Mouse (Mus musculus): ENCODE measurements around the gene AU040320. TPM values are rescaled to one million over a fixed set of nuclear protein-coding genes. Genes with fewer than 3 reads are reported as not detected.

The AU040320 gene
- polyA plus RNA-seq, 1 experiment from 2014 or later, result 26.2 TPM

- Histone ChIP-seq H3K9ac (ENCODE audit: low read length) (no peak overlapping the region), H3K9me3 (ENCODE audit: control insufficient read depth, low read length) (no peaks in the 10 kb centered on the region), H3K4me1 (ENCODE audit: control insufficient read depth, insufficient read depth, low read length) (no peaks in the 10 kb centered on the region), H3K4me2 (no peak overlapping the region), H3K4me3 (ENCODE audit: low read depth, low read length) (no peak overlapping the region), H3K36me3 (ENCODE audit: control insufficient read depth, insufficient read depth, low read length) (no peaks in the 10 kb centered on the region), H3K27ac (ENCODE audit: low read depth, low read length) (no peak overlapping the region), H3K27me3 (ENCODE audit: control insufficient read depth, insufficient read depth, low read length) (no peaks in the 10 kb centered on the region)
- WGBS, result 95% methylated on average over 5 of the region's 5 CpGs
- ATAC-seq (ENCODE audit: low FRiP score), result no peak
- DNase-seq (ENCODE audit: low spot score, missing footprints), result no peak
Measured at GRCm38 (mm10) chr4:126831122-126831521, 77.8 kb downstream of the AU040320 start.

GRCm38 (mm10) chr4:126838799-126839198 lies 85.5 kb downstream of the AU040320 start:
- Histone ChIP-seq H3K27me3 (ENCODE audit: control insufficient read depth, insufficient read depth, low read length) (no peaks in the 10 kb centered on the region), H3K9ac (ENCODE audit: low read length) (no peak overlapping the region), H3K36me3 (ENCODE audit: control insufficient read depth, insufficient read depth, low read length) (peaks cover 4% of the 10 kb centered on the region), H3K4me2 (no peak overlapping the region), H3K4me1 (ENCODE audit: control insufficient read depth, insufficient read depth, low read length) (no peaks in the 10 kb centered on the region), H3K4me3 (ENCODE audit: low read depth, low read length) (no peak overlapping the region), H3K27ac (ENCODE audit: low read depth, low read length) (no peak overlapping the region), H3K9me3 (ENCODE audit: control insufficient read depth, low read length) (no peaks in the 10 kb centered on the region)
- ATAC-seq (ENCODE audit: low FRiP score) (no peak), DNase-seq (ENCODE audit: low spot score, missing footprints) (no peak)
- 87% methylated on average over 7 of the region's 7 CpGs for WGBS

GRCm38 (mm10) chr4:126839873-126840272 lies 86.5 kb downstream of the AU040320 start:
- peak; percentile 100 for DNase-seq (ENCODE audit: low spot score, missing footprints)
- 16% methylated on average over 7 of the region's 7 CpGs for WGBS
- Histone ChIP-seq H3K36me3 (ENCODE audit: control insufficient read depth, insufficient read depth, low read length) (peaks cover 4% of the 10 kb centered on the region), H3K27ac (ENCODE audit: low read depth, low read length) (no peak overlapping the region), H3K4me2 (no peak overlapping the region), H3K4me3 (ENCODE audit: low read depth, low read length) (no peak overlapping the region), H3K9ac (ENCODE audit: low read length) (no peak overlapping the region), H3K4me1 (ENCODE audit: control insufficient read depth, insufficient read depth, low read length) (no peaks in the 10 kb centered on the region), H3K9me3 (ENCODE audit: control insufficient read depth, low read length) (no peaks in the 10 kb centered on the region), H3K27me3 (ENCODE audit: control insufficient read depth, insufficient read depth, low read length) (no peaks in the 10 kb centered on the region)
- ATAC-seq (ENCODE audit: low FRiP score), result no peak

GRCm38 (mm10) chr4:126840996-126841560 lies 87.7 kb downstream of the AU040320 start:
- Histone ChIP-seq H3K36me3 (ENCODE audit: control insufficient read depth, insufficient read depth, low read length) (peaks cover 4% of the 10 kb centered on the region), H3K4me1 (ENCODE audit: control insufficient read depth, insufficient read depth, low read length) (no peaks in the 10 kb centered on the region), H3K9me3 (ENCODE audit: control insufficient read depth, low read length) (no peaks in the 10 kb centered on the region), H3K27me3 (ENCODE audit: control insufficient read depth, insufficient read depth, low read length) (no peaks in the 10 kb centered on the region), H3K9ac (ENCODE audit: low read length) (no peak overlapping the region), H3K27ac (ENCODE audit: low read depth, low read length) (no peak overlapping the region), H3K4me2 (no peak overlapping the region), H3K4me3 (ENCODE audit: low read depth, low read length) (no peak overlapping the region)
- no peak for DNase-seq (ENCODE audit: low spot score, missing footprints)
- WGBS, result 92% methylated on average over 15 of the region's 15 CpGs
- ATAC-seq (ENCODE audit: low FRiP score), result no peak

- Histone ChIP-seq H3K4me3 (ENCODE audit: low read depth, low read length) (no peak overlapping the region), H3K4me2 (no peak overlapping the region), H3K4me1 (ENCODE audit: control insufficient read depth, insufficient read depth, low read length) (no peaks in the 10 kb centered on the region), H3K27ac (ENCODE audit: low read depth, low read length) (no peak overlapping the region), H3K27me3 (ENCODE audit: control insufficient read depth, insufficient read depth, low read length) (no peaks in the 10 kb centered on the region), H3K9me3 (ENCODE audit: control insufficient read depth, low read length) (no peaks in the 10 kb centered on the region), H3K9ac (ENCODE audit: low read length) (no peak overlapping the region), H3K36me3 (ENCODE audit: control insufficient read depth, insufficient read depth, low read length) (peaks cover 4% of the 10 kb centered on the region)
- DNase-seq (ENCODE audit: low spot score, missing footprints), result peak; percentile 72
- 53% methylated on average over 3 of the region's 3 CpGs for WGBS
- no peak for ATAC-seq (ENCODE audit: low FRiP score)
Measured at GRCm38 (mm10) chr4:126842911-126843310, 89.6 kb downstream of the AU040320 start.

- Histone ChIP-seq H3K36me3 (ENCODE audit: control insufficient read depth, insufficient read depth, low read length) (peaks cover 8% of the 10 kb centered on the region), H3K4me1 (ENCODE audit: control insufficient read depth, insufficient read depth, low read length) (no peaks in the 10 kb centered on the region), H3K4me3 (ENCODE audit: low read depth, low read length) (no peak overlapping the region), H3K9me3 (ENCODE audit: control insufficient read depth, low read length) (no peaks in the 10 kb centered on the region), H3K4me2 (no peak overlapping the region), H3K9ac (ENCODE audit: low read length) (no peak overlapping the region), H3K27ac (ENCODE audit: low read depth, low read length) (no peak overlapping the region), H3K27me3 (ENCODE audit: control insufficient read depth, insufficient read depth, low read length) (no peaks in the 10 kb centered on the region)
- no peak for DNase-seq (ENCODE audit: low spot score, missing footprints)
- 86% methylated on average over 4 of the region's 4 CpGs for WGBS
- ATAC-seq (ENCODE audit: low FRiP score), result no peak
Measured at GRCm38 (mm10) chr4:126845664-126846063, 92.3 kb downstream of the AU040320 start.

GRCm38 (mm10) chr4:126846971-126847370 lies 93.6 kb downstream of the AU040320 start:
- H3K9ac ChIP-seq (ENCODE audit: low read length), result no peak overlapping the region
- DNase-seq (ENCODE audit: low spot score, missing footprints) (no peak), ATAC-seq (ENCODE audit: low FRiP score) (no peak)
- H3K4me1 ChIP-seq (ENCODE audit: control insufficient read depth, insufficient read depth, low read length), result no peaks in the 10 kb centered on the region
- no peak overlapping the region for H3K4me2 ChIP-seq
- WGBS, result 59% methylated on average over 7 of the region's 7 CpGs
- H3K4me3 ChIP-seq (ENCODE audit: low read depth, low read length), result no peak overlapping the region
- no peaks in the 10 kb centered on the region for H3K9me3 ChIP-seq (ENCODE audit: control insufficient read depth, low read length)
- no peak overlapping the region for H3K27ac ChIP-seq (ENCODE audit: low read depth, low read length)
- peaks cover 8% of the 10 kb centered on the region; the same call in 1 of the 2 replicates for H3K36me3 ChIP-seq (ENCODE audit: control insufficient read depth, insufficient read depth, low read length)
- no peaks in the 10 kb centered on the region for H3K27me3 ChIP-seq (ENCODE audit: control insufficient read depth, insufficient read depth, low read length)

- Histone ChIP-seq H3K4me2 (no peak overlapping the region), H3K9me3 (ENCODE audit: control insufficient read depth, low read length) (no peaks in the 10 kb centered on the region), H3K27ac (ENCODE audit: low read depth, low read length) (no peak overlapping the region), H3K4me3 (ENCODE audit: low read depth, low read length) (no peak overlapping the region), H3K4me1 (ENCODE audit: control insufficient read depth, insufficient read depth, low read length) (no peaks in the 10 kb centered on the region), H3K27me3 (ENCODE audit: control insufficient read depth, insufficient read depth, low read length) (no peaks in the 10 kb centered on the region), H3K36me3 (ENCODE audit: control insufficient read depth, insufficient read depth, low read length) (peaks cover 8% of the 10 kb centered on the region; the same call in 1 of the 2 replicates), H3K9ac (ENCODE audit: low read length) (no peak overlapping the region)
- DNase-seq (ENCODE audit: low spot score, missing footprints) (no peak), ATAC-seq (ENCODE audit: low FRiP score) (no peak)
- WGBS, result 88% methylated on average over 7 of the region's 7 CpGs
Measured at GRCm38 (mm10) chr4:126850019-126850777, 96.9 kb downstream of the AU040320 start.

GRCm38 (mm10) chr4:126850778-126851080 lies 97.4 kb downstream of the AU040320 start:
- no peak for ATAC-seq (ENCODE audit: low FRiP score)
- Histone ChIP-seq H3K36me3 (ENCODE audit: control insufficient read depth, insufficient read depth, low read length) (peaks cover 8% of the 10 kb centered on the region; the same call in 1 of the 2 replicates), H3K27me3 (ENCODE audit: control insufficient read depth, insufficient read depth, low read length) (no peaks in the 10 kb centered on the region), H3K9ac (ENCODE audit: low read length) (no peak overlapping the region), H3K4me2 (no peak overlapping the region), H3K27ac (ENCODE audit: low read depth, low read length) (no peak overlapping the region), H3K9me3 (ENCODE audit: control insufficient read depth, low read length) (no peaks in the 10 kb centered on the region), H3K4me3 (ENCODE audit: low read depth, low read length) (no peak overlapping the region), H3K4me1 (ENCODE audit: control insufficient read depth, insufficient read depth, low read length) (no peaks in the 10 kb centered on the region)
- 81% methylated on average over 4 of the region's 4 CpGs for WGBS
- DNase-seq (ENCODE audit: low spot score, missing footprints), result no peak
